Mouse (Mus musculus) hindlimb bud, embryonic 11.5 days (tissue): Measurements from ENCODE around the gene Qprt.

ENCODE experiments used
- DNase-seq: peaks from one replicate; pipeline ENCODE4 v3.0.0-alpha.2; 2012; ENCODE audit warnings: low read depth, low spot score; ENCODE audit errors: extremely low spot score

Qprt gene

GRCm38 (mm10) chr7:127066317-127066716 is 55.7 kb downstream of the Qprt start:
- DNase-seq: no peak

GRCm38 (mm10) chr7:127065538-127065937 is 56.5 kb downstream of the Qprt start:
- no peak for DNase-seq
